Mouse (Mus musculus) kidney, adult 10 weeks (tissue): ENCODE data around the gene Cntfr. TPM values are rescaled to one million over a fixed set of nuclear protein-coding genes. Genes with fewer than 3 reads are reported as not detected.

Experiments
- polyA plus RNA-seq: library from polyadenylated mRNA; stranded (reverse); fragments of 350-450 nt; fragmentation: Illumina TruSeq; extraction: RNeasy Lipid Tissue Mini Kit (QIAGEN cat#74804); gene quantifications from one replicate; pipeline ENCODE4 v1.2.3, GENCODE M21; 2014; ENCODE audit warnings: low read depth, low replicate concordance

The Cntfr gene
- polyA plus RNA-seq = 0.44 TPM

GRCm38 (mm10) chr4:41696930-41697841 is at the start of gene Cntfr:
Cntfr (minus strand) TSS chr4:41697089.

GRCm38 (mm10) chr4:41731052-41731765 is 34.3 kb upstream of the Cntfr start, which contains the start of gene Arid3c:
Arid3c (minus strand) TSS chr4:41731142.

GRCm38 (mm10) chr4:41722918-41723351 is 26.0 kb upstream of the Cntfr start, which contains the start of gene Dctn3:
Dctn3 (minus strand) TSS chr4:41723170.

GRCm38 (mm10) chr4:41713197-41714067 is 16.5 kb upstream of the Cntfr start, which contains the start of gene Rpp25l:
Rpp25l (minus strand) TSS chr4:41713534.

GRCm38 (mm10) chr4:41699783-41700182 is 2.9 kb upstream of the Cntfr start, which contains the start of gene Il11ra1:
Il11ra1 (plus strand) TSS chr4:41699989.

GRCm38 (mm10) chr4:41639913-41640507 is 56.9 kb downstream of the Cntfr start, which contains the start of gene Enho:
Enho (minus strand) TSS chr4:41640324.

Other genes with a start within 250 kb of the Cntfr start
- gene Kif24, start 232.2 kb downstream of the Cntfr start, polyA plus RNA-seq = 1.1 TPM
- gene Nudt2, start 231.9 kb downstream of the Cntfr start, polyA plus RNA-seq = 31.2 TPM
- 8.9 TPM for gene AI464131, start 194.0 kb downstream of the Cntfr start, polyA plus RNA-seq
- not detected for gene 1110017D15Rik, start 179.8 kb downstream of the Cntfr start, polyA plus RNA-seq
- gene Fam219a, start 127.6 kb downstream of the Cntfr start, polyA plus RNA-seq = 1.5 TPM
- not detected for gene Dnaic1, start 127.3 kb downstream of the Cntfr start, polyA plus RNA-seq
- not detected for gene Enho, start 56.8 kb downstream of the Cntfr start, polyA plus RNA-seq
- gene Il11ra1, start 2.9 kb upstream of the Cntfr start, polyA plus RNA-seq = 19.3 TPM
- 0.61 TPM for gene Rpp25l, start 16.4 kb upstream of the Cntfr start, polyA plus RNA-seq
- 44.3 TPM for gene Dctn3, start 26.1 kb upstream of the Cntfr start, polyA plus RNA-seq
- not detected for gene Arid3c, start 34.1 kb upstream of the Cntfr start, polyA plus RNA-seq
- gene Galt, start 58.1 kb upstream of the Cntfr start, polyA plus RNA-seq = 1.1 TPM
- gene Sigmar1, start 59.1 kb upstream of the Cntfr start, polyA plus RNA-seq = 20.7 TPM
- gene Ccl27a, start 77.2 kb upstream of the Cntfr start, polyA plus RNA-seq = 3.2 TPM
- not detected for gene Gm21541, start 206.5 kb upstream of the Cntfr start, polyA plus RNA-seq
- 0.93 TPM for gene Gm20878, start 244.5 kb upstream of the Cntfr start, polyA plus RNA-seq